Mouse (Mus musculus): ENCODE results near the gene 8030474K03Rik.
"Not testable (repeated sequence)": the region's sequence is repeated elsewhere in the genome, so short reads cannot be mapped to it uniquely, and the experiment has no call there.

8030474K03Rik gene

GRCm38 (mm10) chrX:101794342-101794741 lies at the start of gene 8030474K03Rik, which contains the start of gene Gm4779:
TSS of gene 8030474K03Rik (plus strand) at chrX:101794656.
TSS of gene Gm4779 (minus strand) at chrX:101794423.
- DNase-seq: no peak

- no peak for DNase-seq
These were observed 44.3 kb upstream of the 8030474K03Rik start for GRCm38 (mm10) chrX:101750144-101750543.

- DNase-seq: peak; percentile 43 to 70
These were observed 40.0 kb upstream of the 8030474K03Rik start for GRCm38 (mm10) chrX:101754478-101754877.

GRCm38 (mm10) chrX:101764621-101765020 lies 29.8 kb upstream of the 8030474K03Rik start:
- no peak for DNase-seq

- DNase-seq: no peak
These were observed 29.3 kb upstream of the 8030474K03Rik start for GRCm38 (mm10) chrX:101765111-101765510.

- no peak for DNase-seq
These were observed 27.2 kb upstream of the 8030474K03Rik start for GRCm38 (mm10) chrX:101767280-101767679.

GRCm38 (mm10) chrX:101769478-101769877 lies 25.0 kb upstream of the 8030474K03Rik start:
- no peak for DNase-seq

- DNase-seq: no peak
These were observed 24.1 kb upstream of the 8030474K03Rik start for GRCm38 (mm10) chrX:101770307-101770706.

- DNase-seq: peak; percentile 64 to 76
These were observed 22.4 kb upstream of the 8030474K03Rik start for GRCm38 (mm10) chrX:101772035-101772434.

- DNase-seq: peak; percentile 69 to 81
These were observed 2.9 kb upstream of the 8030474K03Rik start for GRCm38 (mm10) chrX:101791551-101791950.

- DNase-seq: peak; percentile 34 to 46
These were observed 11.1 kb downstream of the 8030474K03Rik start for GRCm38 (mm10) chrX:101805512-101805911.

- DNase-seq: no peak
These were observed 17.3 kb downstream of the 8030474K03Rik start for GRCm38 (mm10) chrX:101811750-101812149.

- DNase-seq: peak; percentile 22 to 34
These were observed 24.7 kb downstream of the 8030474K03Rik start for GRCm38 (mm10) chrX:101819163-101819562.

- not testable (repeated sequence) for DNase-seq
These were observed 25.5 kb downstream of the 8030474K03Rik start for GRCm38 (mm10) chrX:101819980-101820379.

GRCm38 (mm10) chrX:101847191-101847795 lies 52.8 kb downstream of the 8030474K03Rik start:
- no peak for DNase-seq
